Mouse (Mus musculus): ENCODE measurements around the gene Rex1bd.

The Rex1bd gene

DNA sequence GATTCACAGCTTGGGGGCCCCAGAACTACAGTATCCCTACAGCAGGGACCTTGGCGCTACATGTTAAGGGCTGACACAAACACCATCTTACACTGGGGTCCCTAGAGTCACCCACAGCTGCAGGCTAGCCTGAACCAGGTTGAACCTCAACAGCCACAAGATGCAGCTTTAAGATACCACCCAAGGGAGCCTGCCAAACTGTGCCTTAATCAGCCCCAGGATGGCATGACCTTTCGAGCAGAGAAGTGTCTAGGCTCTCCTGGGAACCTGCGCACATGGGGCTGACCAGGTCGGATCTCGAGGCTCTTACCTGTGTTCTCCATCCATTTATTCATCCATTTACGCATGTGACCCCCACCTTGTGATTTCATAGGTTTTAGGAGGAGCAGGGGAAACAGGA lies 48.7 kb downstream of the Rex1bd start:
- DNase-seq (ENCODE audit: extremely low spot score, low read depth, low spot score) = no peak

DNA sequence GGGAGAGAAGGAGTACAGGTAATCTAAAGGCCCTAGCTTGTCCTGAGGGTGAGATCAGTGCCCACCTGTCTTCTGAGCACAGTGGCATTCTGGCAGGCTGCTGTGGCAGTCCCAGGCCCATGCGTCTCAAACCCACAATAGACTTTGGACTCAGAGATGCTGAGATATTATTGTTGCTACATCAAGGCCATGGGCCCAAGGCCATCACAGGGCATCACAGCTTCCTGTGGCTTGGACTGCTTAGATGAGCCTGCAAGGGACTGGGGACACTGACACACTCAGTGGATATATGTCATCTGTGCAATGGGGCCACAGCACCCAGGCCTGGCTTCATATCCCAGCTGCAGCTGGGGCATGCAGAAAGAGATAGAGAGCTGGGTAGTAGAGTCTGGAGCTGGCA lies 49.6 kb downstream of the Rex1bd start:
- no peak for DNase-seq (ENCODE audit: extremely low spot score, low read depth, low spot score)

All from hindlimb bud, embryonic 11.5 days (tissue).